Mouse (Mus musculus) hindbrain, embryonic 11.5 days (tissue): ENCODE data around the gene Coa4. TPM values are rescaled to one million over a fixed set of nuclear protein-coding genes. Genes with fewer than 3 reads are reported as not detected.
"Not testable (repeated sequence)": the region's sequence is repeated elsewhere in the genome, so short reads cannot be mapped to it uniquely, and the experiment has no call there.

Experiments
- ATAC-seq: fragments of 200-750 bp; cut with Nextera tagmentation; 2 replicates; pipeline ENCODE4 v1.8.0; 2017; ENCODE audit warnings: mild to moderate bottlenecking, moderate TSS enrichment, moderate library complexity; ENCODE audit not compliant: low FRiP score
- DNase-seq: peaks from one replicate; pipeline ENCODE4 v3.0.0-alpha.2; 2015; ENCODE audit warnings: low spot score
- H3K27ac ChIP-seq: fragments of 300-500 bp; sonication (generic); 2 replicates; pipeline ENCODE4 v1.5.1; 2014; ENCODE audit warnings: mild to moderate bottlenecking, low read depth, low read length
- H3K27me3 ChIP-seq: fragments of 300-500 bp; sonication (generic); 2 replicates; pipeline ENCODE4 v1.6.1; 2014; ENCODE audit warnings: mild to moderate bottlenecking, low read length, moderate library complexity, mixed read lengths; ENCODE audit not compliant: control insufficient read depth, insufficient read depth
- H3K36me3 ChIP-seq: fragments of 300-500 bp; sonication (generic); 2 replicates; pipeline ENCODE4 v1.6.1; 2014; ENCODE audit warnings: mild to moderate bottlenecking, low read length, moderate library complexity, mixed read lengths; ENCODE audit not compliant: control insufficient read depth, insufficient read depth
- H3K4me1 ChIP-seq: fragments of 300-500 bp; sonication (generic); replicated peaks from 2 replicates; pipeline ENCODE4 v1.6.1; 2014; ENCODE audit warnings: low read length, mixed read lengths; ENCODE audit not compliant: control insufficient read depth, insufficient read depth
- H3K4me2 ChIP-seq: fragments of 300-500 bp; sonication (generic); replicated peaks from 2 replicates; pipeline ENCODE4 v1.6.1; 2014; ENCODE audit warnings: mild to moderate bottlenecking, low read depth, low read length
- H3K4me3 ChIP-seq: fragments of 300-500 bp; sonication (generic); 2 replicates; pipeline ENCODE4 v1.5.1; 2014; ENCODE audit warnings: low read depth, low read length
- H3K9ac ChIP-seq: fragments of 300-500 bp; sonication (generic); 2 replicates; pipeline ENCODE4 v1.6.1; 2014; ENCODE audit warnings: low read depth, low read length
- H3K9me3 ChIP-seq: fragments of 300-500 bp; sonication (generic); 2 replicates; pipeline ENCODE4 v1.6.1; 2016; ENCODE audit warnings: low read length; ENCODE audit not compliant: control insufficient read depth
- WGBS: fragments of 180-500 bp; shearing (Covaris S2); extraction: QIAGEN DNeasy Blood & Tissue Kit; methylation state at CpG from one replicate; pipeline ENCODE4 v1.1.7; 2014; 5-methylcytosine and 5-hydroxymethylcytosine counted together
- polyA plus RNA-seq: library from polyadenylated mRNA; unstranded; fragments of >200 nt; fragmentation: Nextera tagmentation; extraction: Ambion mirVana; gene quantifications from 2 replicates; pipeline ENCODE4 v1.2.1, GENCODE M21; 2014

The Coa4 gene
- polyA plus RNA-seq, 1 experiment from 2014 or later: 22.8 TPM

DNA sequence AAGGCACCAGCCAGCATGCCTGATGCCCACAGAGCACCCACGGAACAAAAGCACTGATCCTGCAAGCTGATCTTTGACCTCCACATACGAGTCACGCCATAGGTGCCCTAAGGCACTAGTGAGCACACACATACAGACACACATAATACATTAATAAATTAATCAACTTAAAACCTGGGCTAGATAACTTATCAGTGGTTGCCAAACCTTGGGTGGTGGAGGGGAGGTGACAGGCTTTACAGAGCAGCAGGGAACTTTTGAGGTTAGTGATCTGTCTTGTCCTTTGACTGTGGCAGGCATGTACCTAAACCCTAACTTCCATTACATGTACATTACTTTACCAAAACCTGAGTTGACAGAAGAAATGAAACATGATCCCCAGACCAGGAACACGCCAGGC lies 22.5 kb downstream of the Coa4 start:
- no peak overlapping the region for H3K4me3 ChIP-seq
- 82% methylated on average over 4 of the region's 4 CpGs for WGBS
- ATAC-seq: no peak
- no peak overlapping the region for H3K4me2 ChIP-seq
- no peak overlapping the region for H3K9ac ChIP-seq
- H3K4me1 ChIP-seq: no peaks in the 10 kb centered on the region
- H3K27ac ChIP-seq: no peak overlapping the region
- H3K27me3 ChIP-seq: no peaks in the 10 kb centered on the region
- no peak for DNase-seq
- no peaks in the 10 kb centered on the region for H3K9me3 ChIP-seq
- H3K36me3 ChIP-seq: no peaks in the 10 kb centered on the region

- Histone ChIP-seq H3K9me3 (no peaks in the 10 kb centered on the region), H3K27me3 (no peaks in the 10 kb centered on the region), H3K36me3 (no peaks in the 10 kb centered on the region), H3K4me1 (no peaks in the 10 kb centered on the region), H3K4me3 (no peak overlapping the region), H3K9ac (no peak overlapping the region), H3K4me2 (no peak overlapping the region), H3K27ac (peak overlapping the region; percentile 60; the same call in 1 of the 2 replicates)
- WGBS: 76% methylated on average over 11 of the region's 11 CpGs
- no peak for ATAC-seq
- DNase-seq: no peak
Observed at GRCm38 (mm10) chr7:100561861-100562587, 25.2 kb downstream of the Coa4 start.

DNA sequence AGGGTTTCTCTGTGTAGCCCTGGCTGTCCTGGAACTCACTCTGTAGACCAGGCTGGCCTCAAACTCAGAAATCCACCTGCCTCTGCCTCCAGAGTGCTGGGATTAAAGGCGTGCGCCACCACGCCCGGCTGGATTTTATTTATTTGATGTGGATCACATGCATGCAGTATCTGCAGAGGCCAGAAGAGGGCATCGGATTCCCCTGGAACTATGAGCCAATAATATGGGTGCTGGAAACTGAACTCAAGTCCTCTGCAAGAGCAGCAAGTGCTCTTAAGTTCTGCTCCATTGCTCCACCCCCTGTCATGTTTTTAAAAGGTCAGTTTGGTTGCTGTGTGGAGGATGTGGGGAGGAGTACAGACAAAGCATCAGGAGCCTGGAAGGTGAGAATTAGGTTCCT lies 30.4 kb downstream of the Coa4 start:
- DNase-seq, H3K4me2 ChIP-seq, H3K4me1 ChIP-seq, H3K27me3 ChIP-seq, H3K4me3 ChIP-seq, H3K27ac ChIP-seq, H3K36me3 ChIP-seq, H3K9ac ChIP-seq, ATAC-seq, H3K9me3 ChIP-seq: not testable (repeated sequence)
- WGBS: 73% methylated on average over 5 of the region's 5 CpGs

GRCm38 (mm10) chr7:100569907-100570306 lies 33.0 kb downstream of the Coa4 start:
- Histone ChIP-seq H3K27ac (no peak overlapping the region), H3K9ac (no peak overlapping the region), H3K4me1 (no peaks in the 10 kb centered on the region), H3K27me3 (no peaks in the 10 kb centered on the region), H3K4me3 (no peak overlapping the region), H3K9me3 (no peaks in the 10 kb centered on the region), H3K36me3 (no peaks in the 10 kb centered on the region), H3K4me2 (no peak overlapping the region)
- ATAC-seq: no peak
- no peak for DNase-seq

- Histone ChIP-seq H3K36me3 (no peaks in the 10 kb centered on the region), H3K4me1 (no peaks in the 10 kb centered on the region), H3K9me3 (no peaks in the 10 kb centered on the region), H3K4me2 (no peak overlapping the region), H3K27me3 (no peaks in the 10 kb centered on the region), H3K9ac (no peak overlapping the region), H3K27ac (no peak overlapping the region), H3K4me3 (no peak overlapping the region)
- DNase-seq (no peak), ATAC-seq (no peak)
- 86% methylated on average over 3 of the region's 3 CpGs for WGBS
Observed at GRCm38 (mm10) chr7:100570930-100571715, 34.3 kb downstream of the Coa4 start.

DNA sequence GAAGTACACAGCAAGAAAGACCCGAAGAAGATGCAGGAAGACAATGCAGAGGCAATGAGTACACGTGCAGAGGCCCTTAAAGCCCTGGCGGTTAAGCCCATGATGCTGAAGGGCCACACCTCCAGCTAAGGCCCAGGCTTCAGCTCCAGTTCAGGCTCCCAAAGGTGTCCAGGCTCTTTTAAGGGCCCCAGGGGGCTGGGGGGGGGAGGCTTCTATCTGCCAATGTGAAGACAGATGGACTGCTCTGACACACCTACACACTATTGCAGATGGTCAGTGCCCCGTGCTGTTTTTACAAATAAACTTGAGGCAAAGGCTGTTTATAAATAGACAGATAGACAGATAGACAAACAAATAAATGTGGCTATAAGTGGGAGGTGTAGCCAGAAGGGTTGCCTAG lies 35.2 kb downstream of the Coa4 start:
- ATAC-seq (no peak), DNase-seq (no peak)
- no peak overlapping the region for H3K9ac ChIP-seq
- H3K27me3 ChIP-seq: no peaks in the 10 kb centered on the region
- H3K4me1 ChIP-seq: no peaks in the 10 kb centered on the region
- no peak overlapping the region for H3K4me2 ChIP-seq
- H3K36me3 ChIP-seq: no peaks in the 10 kb centered on the region
- H3K27ac ChIP-seq: no peak overlapping the region
- 88% methylated on average over 4 of the region's 4 CpGs for WGBS
- H3K4me3 ChIP-seq: no peak overlapping the region
- H3K9me3 ChIP-seq: no peaks in the 10 kb centered on the region

GRCm38 (mm10) chr7:100572704-100573103 lies 35.8 kb downstream of the Coa4 start:
- H3K4me2 ChIP-seq: no peak overlapping the region
- 83% methylated on average over 4 of the region's 4 CpGs for WGBS
- no peaks in the 10 kb centered on the region for H3K9me3 ChIP-seq
- H3K4me1 ChIP-seq: no peaks in the 10 kb centered on the region
- H3K9ac ChIP-seq: no peak overlapping the region
- no peaks in the 10 kb centered on the region for H3K27me3 ChIP-seq
- ATAC-seq (no peak), DNase-seq (no peak)
- H3K4me3 ChIP-seq: no peak overlapping the region
- no peaks in the 10 kb centered on the region for H3K36me3 ChIP-seq
- no peak overlapping the region for H3K27ac ChIP-seq

DNA sequence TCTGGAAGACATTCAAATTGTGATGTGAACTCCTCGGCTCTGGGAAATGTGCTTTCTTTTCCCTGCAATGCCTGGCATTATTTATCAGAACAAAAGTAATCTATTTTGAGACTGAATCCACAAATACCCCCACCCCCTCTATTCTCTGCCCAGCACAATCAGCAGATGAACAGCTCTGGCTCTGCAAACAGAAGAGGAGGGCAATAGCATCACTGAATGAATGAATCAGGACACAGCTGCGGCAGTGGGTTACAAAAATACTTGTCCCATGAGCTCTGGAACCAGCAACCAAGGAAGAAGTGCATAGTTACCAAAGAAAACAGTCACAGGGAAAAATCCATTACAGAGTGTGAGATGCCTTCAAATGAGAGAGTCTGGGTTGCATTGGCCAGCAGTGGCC lies 41.9 kb downstream of the Coa4 start:
- DNase-seq (no peak), ATAC-seq (no peak)
- 86% methylated on average over 2 of the region's 2 CpGs for WGBS
- H3K27ac ChIP-seq: no peak overlapping the region
- no peak overlapping the region for H3K4me2 ChIP-seq
- H3K4me1 ChIP-seq: no peaks in the 10 kb centered on the region
- H3K9me3 ChIP-seq: no peaks in the 10 kb centered on the region
- no peak overlapping the region for H3K9ac ChIP-seq
- H3K36me3 ChIP-seq: no peaks in the 10 kb centered on the region
- no peak overlapping the region for H3K4me3 ChIP-seq
- no peaks in the 10 kb centered on the region for H3K27me3 ChIP-seq

GRCm38 (mm10) chr7:100582235-100582634 lies 45.4 kb downstream of the Coa4 start:
- Histone ChIP-seq H3K27ac (no peak overlapping the region), H3K4me3 (peak overlapping the region; percentile 49), H3K9me3 (no peaks in the 10 kb centered on the region), H3K27me3 (no peaks in the 10 kb centered on the region), H3K9ac (peak overlapping the region; percentile 85), H3K4me1 (no peaks in the 10 kb centered on the region), H3K36me3 (no peaks in the 10 kb centered on the region), H3K4me2 (peak overlapping the region; percentile 52)
- ATAC-seq: no peak
- DNase-seq: no peak
- WGBS: 41% methylated on average over 7 of the region's 7 CpGs
